Mouse (Mus musculus) embryonic stem cell, embryonic (primary cell): ENCODE results near the gene Lrrc28.

Source experiments
- CTCF ChIA-PET, 4 experiments: fragments of 300-600 bp in 2 of 4; fragments of 350-600 bp in 2 of 4; sonication (Branson Sonifier 250); formaldehyde crosslinking; loops; one replicate each; lab custom pipeline; 2022; ENCODE audit warnings: inconsistent platforms in 2 of 4; lab: Charles Lee
- POLR2A ChIA-PET, 4 experiments: fragments of 300-600 bp in 2 of 4; fragments of 350-600 bp in 2 of 4; sonication (Branson Sonifier 250); formaldehyde crosslinking; loops; one replicate each; lab custom pipeline; 2022; ENCODE audit warnings: antibody characterized with exemption in 4 of 4, inconsistent platforms in 1 of 4; lab: Charles Lee

Lrrc28 gene

GRCm38 (mm10) chr7:67583852-67584251 is 61.2 kb downstream of the Lrrc28 start:
- ChIA-PET CTCF (no interaction called here), POLR2A (no interaction called here)

GRCm38 (mm10) chr7:67578783-67579482 is 66.1 kb downstream of the Lrrc28 start:
- ChIA-PET POLR2A (interaction anchor here in 3 of 4 experiments (0.9 to 1.5 kb wide), 5 partner anchors 8 to 67 kb away, joined by 3 to 5 read pairs (median 3); partner anchors contain the start of gene Lrrc28 (in 1 of the 3)), CTCF (no interaction called here)

DNA sequence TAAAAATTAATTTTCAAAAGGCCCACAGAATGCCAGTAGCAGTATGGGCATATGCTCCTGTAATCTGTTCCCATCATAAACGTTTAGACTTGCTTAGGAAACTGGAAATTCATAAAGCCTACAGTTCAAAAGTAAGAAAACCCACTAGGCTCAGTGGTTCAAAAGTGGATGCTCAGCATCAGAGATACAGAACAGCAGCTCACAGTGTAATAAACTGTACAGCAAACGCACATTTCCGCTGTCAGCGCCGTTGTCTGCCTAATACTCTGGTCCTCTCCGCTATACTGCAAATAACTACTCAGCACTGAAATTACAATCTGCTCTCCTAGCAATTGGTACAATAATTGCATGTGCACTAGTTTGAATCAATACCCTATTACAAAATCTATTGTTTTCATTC is 67.0 kb downstream of the Lrrc28 start:
- CTCF ChIA-PET, result no interaction called here
- POLR2A ChIA-PET, result interaction anchor here in 3 of 4 experiments (0.9 to 1.5 kb wide), 3 partner anchors 8 to 67 kb away, joined by 3 to 4 read pairs (median 3); partner anchors contain the start of gene Lrrc28 (in 1 of the 3)

- ChIA-PET CTCF (no interaction called here), POLR2A (no interaction called here)
Measured at GRCm38 (mm10) chr7:67566510-67567237, 78.4 kb downstream of the Lrrc28 start.

GRCm38 (mm10) chr7:67565132-67565531 is 79.9 kb downstream of the Lrrc28 start:
- POLR2A ChIA-PET, result no interaction called here
- CTCF ChIA-PET, result interaction anchor here in 3 of 4 experiments (0.6 to 1.2 kb wide), 3 partner anchors 16 to 905 kb away, joined by 3 to 4 read pairs (median 3); partner anchors contain the start of gene Synm (in 1 of the 3)

- CTCF ChIA-PET, result no interaction called here
- POLR2A ChIA-PET, result interaction anchor here in 1 of 4 experiments (1.6 to 2.6 kb wide), 2 partner anchors 9 to 16 kb away, joined by 4 to 11 read pairs; no protein-coding TSS in a partner anchor
Measured at GRCm38 (mm10) chr7:67562176-67562575, 82.9 kb downstream of the Lrrc28 start.

- ChIA-PET POLR2A (interaction anchor here in 1 of 4 experiments (2.0 kb wide), 1 partner anchor 11 kb away, joined by 4 read pairs; no protein-coding TSS in a partner anchor), CTCF (interaction anchor here in 1 of 4 experiments (0.5 kb wide), 1 partner anchor 360 kb away, joined by 7 read pairs; no protein-coding TSS in a partner anchor)
Measured at GRCm38 (mm10) chr7:67559486-67559885, 85.6 kb downstream of the Lrrc28 start.

DNA sequence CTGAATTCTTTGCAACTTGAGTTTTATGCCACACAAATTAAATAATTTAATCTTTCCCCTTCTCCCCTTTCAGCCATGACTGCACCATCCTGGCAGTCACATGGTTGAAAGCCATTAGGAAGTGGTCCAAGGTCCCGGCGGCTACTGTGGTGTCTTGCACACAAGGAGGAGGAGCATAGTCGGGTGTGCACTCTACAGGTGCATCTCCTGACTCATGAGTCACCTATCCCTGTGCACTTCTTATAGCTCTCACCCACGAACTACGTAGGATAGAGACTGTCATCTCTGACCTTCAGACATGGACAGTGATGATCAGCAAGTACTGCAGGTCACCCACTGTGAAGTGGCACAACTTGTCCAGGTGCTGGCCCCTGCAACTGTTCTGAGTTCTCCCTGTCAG is 86.8 kb downstream of the Lrrc28 start:
- ChIA-PET POLR2A (interaction anchor here in 1 of 4 experiments (1.4 to 2.0 kb wide), 2 partner anchors 9 to 12 kb away, joined by 4 read pairs; no protein-coding TSS in a partner anchor), CTCF (no interaction called here)

- POLR2A ChIA-PET, result interaction anchor here in 1 of 4 experiments (0.6 kb wide), 1 partner anchor 9 kb away, joined by 3 read pairs; no protein-coding TSS in a partner anchor
- CTCF ChIA-PET, result interaction anchor here in 1 of 4 experiments (0.6 kb wide), 1 partner anchor 746 kb away, joined by 3 read pairs; no protein-coding TSS in a partner anchor
Measured at GRCm38 (mm10) chr7:67554863-67555262, 90.2 kb downstream of the Lrrc28 start.

- ChIA-PET CTCF (no interaction called here), POLR2A (no interaction called here)
Measured at GRCm38 (mm10) chr7:67551242-67551641, 93.8 kb downstream of the Lrrc28 start.

DNA sequence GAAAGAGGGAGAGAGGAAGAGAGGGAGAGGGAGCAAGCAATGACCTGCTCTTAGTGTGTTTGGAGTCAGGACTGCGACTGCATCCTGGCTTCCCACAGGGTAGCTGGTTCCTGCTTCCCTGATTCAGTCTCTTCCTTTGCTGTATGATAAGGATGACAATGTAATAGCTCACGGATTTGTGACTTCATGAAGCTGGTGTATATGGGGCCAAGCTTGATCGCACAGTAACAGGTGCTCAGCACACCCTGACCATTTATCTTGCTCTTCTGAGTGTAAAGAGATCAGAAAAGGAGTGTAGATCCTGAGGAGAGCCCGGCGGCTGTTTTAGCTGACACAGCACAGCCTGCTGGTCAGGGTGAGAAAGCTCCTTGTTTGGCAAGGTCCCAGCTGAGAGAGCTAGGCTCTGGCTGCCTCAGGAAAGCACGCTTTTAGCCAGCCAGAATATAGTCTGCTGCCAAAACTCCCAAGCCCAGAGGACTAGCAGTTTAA is 96.0 kb downstream of the Lrrc28 start:
- POLR2A ChIA-PET, result interaction anchor here in 1 of 4 experiments (1.2 kb wide), 1 partner anchor 9 kb away, joined by 4 read pairs; no protein-coding TSS in a partner anchor
- CTCF ChIA-PET, result interaction anchor here in 3 of 4 experiments (0.7 to 1.1 kb wide), 7 partner anchors 12 to 486 kb away, joined by 3 to 7 read pairs (median 3); no protein-coding TSS in a partner anchor

GRCm38 (mm10) chr7:67548599-67549041 is 96.4 kb downstream of the Lrrc28 start:
- POLR2A ChIA-PET, result interaction anchor here in 1 of 4 experiments (1.2 kb wide), 1 partner anchor 10 kb away, joined by 4 read pairs; no protein-coding TSS in a partner anchor

GRCm38 (mm10) chr7:67546282-67546681 is 98.8 kb downstream of the Lrrc28 start:
- CTCF ChIA-PET, result no interaction called here
- POLR2A ChIA-PET, result no interaction called here

More at GRCm38 (mm10) chr7:67548599-67549041, 96.4 kb downstream of the Lrrc28 start:
- CTCF ChIA-PET, result interaction anchor here in 2 of 4 experiments (1.0 to 1.1 kb wide), 3 partner anchors 12 to 486 kb away, joined by 3 to 7 read pairs (median 3); no protein-coding TSS in a partner anchor

- ChIA-PET CTCF (no interaction called here), POLR2A (no interaction called here)
Measured at GRCm38 (mm10) chr7:67544586-67544985, 100.5 kb downstream of the Lrrc28 start.

- CTCF ChIA-PET, result interaction anchor here in 1 of 4 experiments (0.6 kb wide), 1 partner anchor 32 kb away, joined by 8 read pairs; no protein-coding TSS in a partner anchor
- POLR2A ChIA-PET, result no interaction called here
Measured at GRCm38 (mm10) chr7:67543641-67544040, 101.4 kb downstream of the Lrrc28 start.

DNA sequence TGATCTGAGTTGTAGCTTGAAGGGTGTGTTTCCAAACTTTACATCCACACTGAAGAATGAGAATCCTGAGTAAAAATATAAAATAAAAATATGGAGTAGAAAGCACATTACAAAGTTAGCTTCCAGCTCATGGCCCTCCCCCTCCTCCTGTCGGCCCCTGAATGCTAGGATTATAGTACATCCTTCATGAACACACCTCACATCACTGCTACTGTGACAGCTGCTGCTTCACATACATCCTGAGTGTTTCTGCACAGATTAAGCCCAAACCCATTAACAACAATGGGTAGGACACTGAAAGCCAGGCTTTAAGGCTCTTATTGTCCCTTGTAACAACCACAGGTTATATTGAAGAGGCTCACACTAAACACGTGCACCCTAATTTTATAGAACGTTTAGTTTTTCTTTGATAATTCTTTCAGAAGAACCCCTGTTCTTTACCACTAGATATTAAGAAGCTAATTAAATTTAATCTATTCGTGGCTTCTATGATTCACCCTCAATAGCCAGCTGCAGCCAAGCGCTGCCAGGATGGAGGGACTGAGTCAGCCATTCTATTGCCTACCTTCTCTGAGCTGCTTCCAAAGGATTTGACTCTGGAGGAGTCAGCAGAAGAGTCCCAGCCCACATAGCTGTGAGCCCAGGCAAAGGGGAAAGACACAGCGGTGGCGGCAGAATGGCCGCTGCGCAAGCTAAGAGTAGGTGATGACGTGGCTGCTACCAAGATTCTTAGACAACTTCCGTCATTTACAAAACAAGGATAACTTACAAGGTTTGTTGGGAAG is 108.3 kb downstream of the Lrrc28 start:
- ChIA-PET CTCF (interaction anchor here in 2 of 4 experiments (0.5 to 1.0 kb wide), 2 partner anchors 12 to 254 kb away, joined by 3 read pairs; no protein-coding TSS in a partner anchor), POLR2A (interaction anchor here in 1 of 4 experiments (0.6 kb wide), 1 partner anchor 8 kb away, joined by 3 read pairs; no protein-coding TSS in a partner anchor)

GRCm38 (mm10) chr7:67535941-67536340 is 109.1 kb downstream of the Lrrc28 start:
- ChIA-PET POLR2A (no interaction called here), CTCF (interaction anchor here in 1 of 4 experiments (0.5 kb wide), 1 partner anchor 253 kb away, joined by 3 read pairs; no protein-coding TSS in a partner anchor)

DNA sequence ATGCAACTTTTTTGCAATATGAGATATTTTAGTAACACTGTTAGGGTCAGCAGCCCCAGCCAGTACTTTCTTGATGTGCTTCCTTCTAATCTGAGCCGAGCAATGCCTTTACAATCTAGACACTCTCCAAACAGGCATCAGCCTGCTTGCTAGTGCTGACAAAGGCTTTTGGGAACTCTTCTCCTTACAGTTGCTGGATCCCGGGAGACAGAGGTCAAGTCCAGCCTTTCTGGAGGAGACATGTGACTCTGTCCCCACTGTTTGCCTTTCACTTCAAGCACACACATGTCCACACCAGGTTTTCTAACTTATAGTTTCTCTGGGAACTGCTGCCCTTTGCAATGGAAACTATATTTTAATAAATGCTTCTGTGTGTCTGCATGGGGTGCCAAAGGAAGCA is 114.1 kb downstream of the Lrrc28 start:
- POLR2A ChIA-PET, result no interaction called here
- CTCF ChIA-PET, result interaction anchor here in 1 of 4 experiments (0.6 kb wide), 1 partner anchor 313 kb away, joined by 4 read pairs; no protein-coding TSS in a partner anchor
